Comparison of ENCODE assay signal across 29 mouse cellular contexts in the genomic region with DNA sequence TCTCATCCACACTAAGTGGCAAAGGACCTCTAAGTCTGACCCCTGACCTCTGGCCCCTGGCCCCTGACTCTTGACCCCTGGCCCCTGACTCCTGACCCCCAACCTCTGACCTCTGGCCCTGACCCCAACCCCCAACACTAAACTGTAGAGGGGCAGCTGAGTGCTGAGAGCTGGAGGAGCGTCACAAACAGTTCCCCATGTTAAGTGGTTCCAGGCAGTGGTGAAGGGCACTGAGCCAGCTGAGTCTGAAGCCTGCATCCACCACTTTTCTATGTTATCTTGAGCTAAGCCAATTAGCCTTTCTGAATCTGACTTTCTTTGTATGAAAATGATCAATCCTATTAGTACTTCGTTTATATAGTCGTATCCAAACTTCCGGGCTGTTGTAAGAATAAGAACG.
DNase-seq lines count a peak whose midpoint lies in the region; ATAC-seq lines count a peak whose summit lies in the region.
"Had no signal": no experiment of that assay in that cellular context is flagged by ENCODE, and none has a peak within 500 bp of the region (broad histone marks: within the 10 kb centered on the region; RNA-seq: fewer than 3 reads in every experiment).

No protein-coding gene starts in this region.

- H3K36me3 ChIP-seq in embryonic facial prominence, embryonic 10.5 days (replicated peaks) = no peaks in the 10 kb centered on the region
- H3K36me3 ChIP-seq: G1E; hindbrain, embryonic 10.5 days; hindbrain, embryonic 13.5 days; intestine, embryonic 15.5 days had no signal

- H3K27me3 ChIP-seq in embryonic facial prominence, embryonic 10.5 days (replicated peaks; ENCODE audit: low read depth, poor library complexity, severe bottlenecking) = no peaks in the 10 kb centered on the region
- H3K27me3 ChIP-seq: CH12.LX; forebrain, embryonic 13.5 days; hindbrain, embryonic 13.5 days; intestine, embryonic 15.5 days had no signal

- peak; percentile 41 to 54; a peak in 1 of 4 replicates for ATAC-seq in hematopoietic stem cell, adult 5-6 weeks (replicated peaks in 1 of 2; ENCODE audit: insufficient read depth in 1 of 2, low FRiP score in 2 of 2, low TSS enrichment in 1 of 2, low read depth in 1 of 2, poor library complexity in 2 of 2, severe bottlenecking in 2 of 2)
- ATAC-seq: activated CD4-positive, CD25-positive, alpha-beta regulatory T cell, adult 4 months; forebrain, embryonic 13.5 days; forebrain, postnatal 0 days; hindbrain, embryonic 16.5 days; intestine, embryonic 15.5 days had no signal

- WGBS in embryonic facial prominence, embryonic 10.5 days = 76% methylated on average over 5 of the region's 5 CpGs

- no peaks in the 10 kb centered on the region for H3K4me1 ChIP-seq in embryonic facial prominence, embryonic 10.5 days
- H3K4me1 ChIP-seq: intestine, embryonic 15.5 days had no signal

- H3K4me3 ChIP-seq in embryonic facial prominence, embryonic 10.5 days = no peak overlapping the region
- H3K4me3 ChIP-seq: erythroblast, embryonic 14.5 days; forebrain, embryonic 13.5 days; gastrocnemius, adult 2 months; heart, adult 2 months; hindbrain, embryonic 10.5 days; hindbrain, embryonic 13.5 days; intestine, embryonic 15.5 days had no signal

- peak; percentile 36 for DNase-seq in heart, adult 11 months
- no peak for DNase-seq in heart, adult 9 months (ENCODE audit: low spot score in 2 of 2)
- peak; percentile 30 for DNase-seq in embryonic facial prominence, embryonic 10.5 days (ENCODE audit: low spot score)
- no peak for DNase-seq in c-Kit-positive CD71-positive TER-119-positive erythroid progenitor cells, embryonic 14.5 days (ENCODE audit: low spot score)
- DNase-seq in cerebellum, postnatal 25 days = no peak
- DNase-seq: adrenal gland, adult 8-10 months; adrenal gland, postnatal 36 days; B cell, adult 2 months; cerebellum, adult 11 months; cerebellum, adult 2 months; cerebellum, adult 9-11 months; cerebellum, postnatal 36 days; embryo, embryonic 11 days; forebrain, postnatal 0 days; gastrocnemius, adult 2 months; gastrocnemius, postnatal 14 days; heart, adult 2 months; kidney, adult 11 months; kidney, adult 8-10 months had no signal

- no peak overlapping the region for H3K27ac ChIP-seq in embryonic facial prominence, embryonic 10.5 days (replicated peaks)
- H3K27ac ChIP-seq: forebrain, embryonic 13.5 days; gastrocnemius, adult 2 months; heart, adult 2 months; hindbrain, embryonic 10.5 days; hindbrain, embryonic 13.5 days; intestine, embryonic 15.5 days had no signal

- H3K9me3 ChIP-seq in embryonic facial prominence, embryonic 10.5 days = no peaks in the 10 kb centered on the region
- H3K9me3 ChIP-seq: forebrain, embryonic 13.5 days; hindbrain, embryonic 10.5 days; hindbrain, embryonic 13.5 days; intestine, embryonic 15.5 days had no signal

Comparison
In these comparisons a context has a peak if more than half of its experiments do, and no peak if none do; other contexts are left out.
1. DNase-seq: peak in heart, adult 11 months (single experiment) and embryonic facial prominence, embryonic 10.5 days (single experiment); none in heart, adult 9 months (0 of 2), c-Kit-positive CD71-positive TER-119-positive erythroid progenitor cells, embryonic 14.5 days (single experiment) and cerebellum, postnatal 25 days (0 of 2).